Mouse (Mus musculus) heart, embryonic 11.5 days (tissue): ENCODE measurements around the gene Rbp3. TPM values are rescaled to one million over a fixed set of nuclear protein-coding genes. Genes with fewer than 3 reads are reported as not detected.

Experiments used
- ATAC-seq: fragments of 200-750 bp; cut with Nextera tagmentation; replicated peaks from 2 replicates; pipeline ENCODE4 v1.8.0; 2017; ENCODE audit warnings: moderate library complexity; ENCODE audit not compliant: insufficient number of reproducible peaks, low FRiP score, low TSS enrichment
- H3K27ac ChIP-seq: fragments of 300-500 bp; sonication (generic); 2 replicates; pipeline ENCODE4 v1.5.1; 2014; ENCODE audit warnings: mild to moderate bottlenecking, low read depth, low read length
- H3K27me3 ChIP-seq: fragments of 300-500 bp; sonication (generic); 2 replicates; pipeline ENCODE4 v1.6.1; 2014; ENCODE audit warnings: mild to moderate bottlenecking, low read length, mixed read lengths; ENCODE audit not compliant: control insufficient read depth, insufficient read depth
- H3K36me3 ChIP-seq: fragments of 300-500 bp; sonication (generic); 2 replicates; pipeline ENCODE4 v1.6.1; 2014; ENCODE audit warnings: mild to moderate bottlenecking, low read length, moderate library complexity, mixed read lengths; ENCODE audit not compliant: control insufficient read depth, insufficient read depth
- H3K4me1 ChIP-seq: fragments of 300-500 bp; sonication (generic); 2 replicates; pipeline ENCODE4 v1.6.1; 2014; ENCODE audit warnings: low read length; ENCODE audit not compliant: control insufficient read depth, insufficient read depth
- H3K4me2 ChIP-seq: fragments of 300-500 bp; sonication (generic); 2 replicates; pipeline ENCODE4 v1.6.1; 2014; ENCODE audit warnings: mild to moderate bottlenecking, moderate library complexity
- H3K4me3 ChIP-seq: fragments of 300-500 bp; sonication (generic); 2 replicates; pipeline ENCODE4 v1.5.1; 2014; ENCODE audit warnings: low read depth, low read length
- H3K9ac ChIP-seq: fragments of 300-500 bp; sonication (generic); 2 replicates; pipeline ENCODE4 v1.6.1; 2014; ENCODE audit warnings: mild to moderate bottlenecking, low read depth, low read length, moderate library complexity
- H3K9me3 ChIP-seq: fragments of 300-500 bp; sonication (generic); replicated peaks from 2 replicates; pipeline ENCODE4 v1.6.1; 2016; ENCODE audit warnings: low read length; ENCODE audit not compliant: control insufficient read depth
- WGBS: fragments of 180-500 bp; shearing (Covaris S2); extraction: QIAGEN DNeasy Blood & Tissue Kit; methylation state at CpG from one replicate; pipeline ENCODE4 v1.1.7; 2014; ENCODE audit not compliant: insufficient replicate concordance; 5-methylcytosine and 5-hydroxymethylcytosine counted together
- polyA plus RNA-seq: library from polyadenylated mRNA; unstranded; fragments of >200 nt; fragmentation: Nextera tagmentation; extraction: Ambion mirVana; gene quantifications from 2 replicates; pipeline ENCODE4 v1.2.1, GENCODE M21; 2014

Rbp3 gene
- polyA plus RNA-seq, 1 experiment from 2014 or later: 0.03 TPM

GRCm38 (mm10) chr14:33932935-33933703 lies 20.7 kb upstream of the Rbp3 start:
- H3K4me3 ChIP-seq: no peak overlapping the region
- H3K27me3 ChIP-seq: peaks cover 40% of the 10 kb centered on the region
- peaks cover 3% of the 10 kb centered on the region; the same call in 1 of the 2 replicates for H3K4me1 ChIP-seq
- no peak overlapping the region for H3K27ac ChIP-seq
- 52% methylated on average over 10 of the region's 10 CpGs for WGBS
- no peak overlapping the region for H3K4me2 ChIP-seq
- no peak for ATAC-seq
- H3K36me3 ChIP-seq: no peaks in the 10 kb centered on the region
- H3K9ac ChIP-seq: no peak overlapping the region
- no peaks in the 10 kb centered on the region for H3K9me3 ChIP-seq

- 37% methylated on average over 5 of the region's 5 CpGs for WGBS
- Histone ChIP-seq H3K27me3 (peaks cover 35% of the 10 kb centered on the region), H3K4me3 (no peak overlapping the region), H3K27ac (no peak overlapping the region), H3K4me2 (no peak overlapping the region), H3K9ac (no peak overlapping the region), H3K4me1 (peaks cover 3% of the 10 kb centered on the region; the same call in 1 of the 2 replicates), H3K9me3 (no peaks in the 10 kb centered on the region), H3K36me3 (no peaks in the 10 kb centered on the region)
- ATAC-seq: no peak
Measured at GRCm38 (mm10) chr14:33933778-33934317, 20.0 kb upstream of the Rbp3 start.

GRCm38 (mm10) chr14:33939117-33939516 lies 14.7 kb upstream of the Rbp3 start:
- no peak for ATAC-seq
- 26% methylated on average over 9 of the region's 9 CpGs for WGBS
- no peak overlapping the region for H3K27ac ChIP-seq

GRCm38 (mm10) chr14:33940739-33941138 lies 13.1 kb upstream of the Rbp3 start, which contains the start of gene Gdf2:
Gene Gdf2, plus strand, starts transcription at chr14:33941039.
- H3K4me1 ChIP-seq: peaks cover 10% of the 10 kb centered on the region
- H3K27ac ChIP-seq: no peak within 1 kb of the TSS
- peak within 1 kb of the TSS; percentile 7; the same call in 1 of the 2 replicates for H3K4me2 ChIP-seq
- H3K4me3 ChIP-seq: no peak within 1 kb of the TSS
- H3K27me3 ChIP-seq: peaks cover 2% of the 10 kb centered on the region; the same call in 1 of the 2 replicates
- no peaks in the 10 kb centered on the region for H3K36me3 ChIP-seq
- no peaks in the 10 kb centered on the region for H3K9me3 ChIP-seq
- 21% methylated on average over 8 of the region's 8 CpGs for WGBS
- no peak for ATAC-seq
- no peak within 1 kb of the TSS for H3K9ac ChIP-seq

More at GRCm38 (mm10) chr14:33939117-33939516, 14.7 kb upstream of the Rbp3 start:
- Histone ChIP-seq H3K27me3 (peaks cover 2% of the 10 kb centered on the region; the same call in 1 of the 2 replicates), H3K4me1 (peaks cover 10% of the 10 kb centered on the region), H3K4me3 (no peak overlapping the region; the same call in 1 of the 2 replicates), H3K4me2 (peak overlapping the region; percentile 55), H3K9ac (peak overlapping the region; percentile 56; the same call in 1 of the 2 replicates), H3K9me3 (no peaks in the 10 kb centered on the region), H3K36me3 (no peaks in the 10 kb centered on the region)

GRCm38 (mm10) chr14:33942222-33942621 lies 11.6 kb upstream of the Rbp3 start:
- Histone ChIP-seq H3K27ac (no peak overlapping the region), H3K9me3 (no peaks in the 10 kb centered on the region), H3K4me1 (peaks cover 10% of the 10 kb centered on the region), H3K4me3 (no peak overlapping the region), H3K9ac (no peak overlapping the region), H3K27me3 (peaks cover 2% of the 10 kb centered on the region; the same call in 1 of the 2 replicates), H3K4me2 (no peak overlapping the region), H3K36me3 (no peaks in the 10 kb centered on the region)
- WGBS: 60% methylated on average over 5 of the region's 5 CpGs
- no peak for ATAC-seq

GRCm38 (mm10) chr14:33946125-33946524 lies 7.7 kb upstream of the Rbp3 start:
- no peak overlapping the region for H3K4me3 ChIP-seq
- no peaks in the 10 kb centered on the region for H3K36me3 ChIP-seq
- no peak overlapping the region for H3K27ac ChIP-seq
- no peaks in the 10 kb centered on the region for H3K27me3 ChIP-seq
- H3K9ac ChIP-seq: no peak overlapping the region
- no peak for ATAC-seq
- no peak overlapping the region for H3K4me2 ChIP-seq
- H3K9me3 ChIP-seq: no peaks in the 10 kb centered on the region
- WGBS: 70% methylated on average over 6 of the region's 6 CpGs
- peaks cover under 1% of the 10 kb centered on the region for H3K4me1 ChIP-seq

- WGBS: 46% methylated on average over 6 of the region's 6 CpGs
- Histone ChIP-seq H3K4me3 (no peak overlapping the region), H3K4me1 (no peaks in the 10 kb centered on the region), H3K9me3 (no peaks in the 10 kb centered on the region), H3K36me3 (no peaks in the 10 kb centered on the region), H3K4me2 (no peak overlapping the region), H3K27me3 (peaks cover 3% of the 10 kb centered on the region; the same call in 1 of the 2 replicates), H3K9ac (no peak overlapping the region), H3K27ac (no peak overlapping the region)
- no peak for ATAC-seq
Measured at GRCm38 (mm10) chr14:33952233-33952981, 1.4 kb upstream of the Rbp3 start.

GRCm38 (mm10) chr14:33956055-33956454 lies 2.3 kb downstream of the Rbp3 start:
- Histone ChIP-seq H3K36me3 (no peaks in the 10 kb centered on the region), H3K27ac (no peak overlapping the region), H3K4me3 (no peak overlapping the region), H3K27me3 (peaks cover 3% of the 10 kb centered on the region; the same call in 1 of the 2 replicates), H3K4me1 (peaks cover 8% of the 10 kb centered on the region), H3K4me2 (no peak overlapping the region), H3K9me3 (no peaks in the 10 kb centered on the region), H3K9ac (no peak overlapping the region)
- 65% methylated on average over 13 of the region's 13 CpGs for WGBS
- no peak for ATAC-seq
